Comparison of ENCODE assay signal across 8 mouse cellular contexts in the genomic region with DNA sequence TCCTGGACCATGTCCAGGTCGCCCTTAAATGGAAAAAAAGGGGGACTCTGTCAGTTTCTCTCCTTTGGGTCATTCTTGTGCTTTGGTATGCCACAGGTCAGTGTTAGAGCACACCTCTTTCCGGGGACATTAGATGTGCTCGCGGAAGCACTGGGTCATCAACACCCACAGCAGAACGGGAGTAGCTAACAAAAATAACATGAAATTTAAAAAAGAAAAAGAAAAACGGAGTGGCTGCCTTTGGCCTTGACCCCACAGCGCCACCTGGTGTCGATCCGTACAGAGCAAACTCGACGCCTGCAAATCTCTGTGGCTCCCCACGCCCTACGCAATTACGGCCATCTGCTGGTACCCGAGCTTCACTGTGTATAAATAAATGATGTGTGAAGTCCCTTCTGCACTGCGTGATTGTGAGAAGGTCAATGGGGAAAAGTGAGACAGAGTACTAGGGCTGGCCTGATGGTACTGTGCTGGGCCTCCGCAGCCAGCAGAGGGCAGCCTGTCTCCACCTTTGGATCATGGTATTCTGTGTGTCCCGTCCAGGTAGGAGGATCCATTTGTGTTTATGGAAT.
DNase-seq lines count a peak whose midpoint lies in the region; ATAC-seq lines count a peak whose summit lies in the region.

No protein-coding gene starts in this region.

- no peak overlapping the region for H3K27ac ChIP-seq in heart, embryonic 15.5 days
- no peak overlapping the region for H3K27ac ChIP-seq in liver, embryonic 11.5 days (ENCODE audit: low read depth, low read length)

- H3K9me3 ChIP-seq in heart, embryonic 15.5 days (replicated peaks), result no peaks in the 10 kb centered on the region
- no peaks in the 10 kb centered on the region for H3K9me3 ChIP-seq in liver, embryonic 11.5 days (ENCODE audit: control insufficient read depth, low read length)

- peak overlapping the region; percentile 35 for H3K4me3 ChIP-seq in heart, embryonic 15.5 days
- H3K4me3 ChIP-seq in liver, embryonic 11.5 days (ENCODE audit: low read depth, low read length), result peak overlapping the region; percentile 12; the same call in 1 of the 2 replicates

- peak; percentile 74 for DNase-seq in A20 (ENCODE audit: low read depth, low spot score)
- peak; percentile 50 to 59 for DNase-seq in adrenal gland, adult 18-20 months (ENCODE audit: low spot score in 2 of 2)
- peak; percentile 75 for DNase-seq in embryo, embryonic 9.5 days (ENCODE audit: extremely low spot score)
- DNase-seq in kidney, postnatal 14 days, result peak; percentile 77
- DNase-seq in liver, embryonic 11.5 days (ENCODE audit: low spot score), result peak; percentile 64
- peak; percentile 73 for DNase-seq in neural tube, embryonic 10.5 days (ENCODE audit: extremely low spot score, low spot score)
- DNase-seq in testis, postnatal 14 days (ENCODE audit: low spot score), result peak; percentile 6

- H3K4me2 ChIP-seq in heart, embryonic 15.5 days, result peak overlapping the region; percentile 60
- peak overlapping the region; percentile 51 for H3K4me2 ChIP-seq in liver, embryonic 11.5 days

- 11% methylated on average over 18 of the region's 18 CpGs for WGBS in heart, embryonic 15.5 days
- 12% methylated on average over 18 of the region's 18 CpGs for WGBS in liver, embryonic 11.5 days

- peak; percentile 78 for ATAC-seq in heart, embryonic 15.5 days (replicated peaks; ENCODE audit: insufficient number of reproducible peaks, insufficient read depth, low FRiP score, low read depth)
- ATAC-seq in liver, embryonic 11.5 days (replicated peaks; ENCODE audit: low FRiP score), result peak; percentile 79

- H3K27me3 ChIP-seq in heart, embryonic 15.5 days, result no peaks in the 10 kb centered on the region
- H3K27me3 ChIP-seq in liver, embryonic 11.5 days (replicated peaks; ENCODE audit: control insufficient read depth, insufficient read depth, low read length), result no peaks in the 10 kb centered on the region

- H3K36me3 ChIP-seq in heart, embryonic 15.5 days, result no peaks in the 10 kb centered on the region
- no peaks in the 10 kb centered on the region for H3K36me3 ChIP-seq in liver, embryonic 11.5 days (ENCODE audit: control insufficient read depth, insufficient read depth, low read length)

- no peaks in the 10 kb centered on the region; the same call in 1 of the 2 replicates for H3K4me1 ChIP-seq in heart, embryonic 15.5 days (replicated peaks)
- no peaks in the 10 kb centered on the region for H3K4me1 ChIP-seq in liver, embryonic 11.5 days (replicated peaks; ENCODE audit: control insufficient read depth, insufficient read depth, low read length)

- no peak overlapping the region for H3K9ac ChIP-seq in heart, embryonic 15.5 days
- no peak overlapping the region for H3K9ac ChIP-seq in liver, embryonic 11.5 days (ENCODE audit: low read depth, low read length)

Comparison
In these comparisons a context has a peak if more than half of its experiments do, and no peak if none do; other contexts are left out.
1. DNase-seq: peak in every context shown above with its lines; median percentile 77 in kidney, postnatal 14 days; 75 in embryo, embryonic 9.5 days; 74 in A20; 73 in neural tube, embryonic 10.5 days; 64 in liver, embryonic 11.5 days; 54 in adrenal gland, adult 18-20 months; 6 in testis, postnatal 14 days.